Mouse (Mus musculus) forebrain, embryonic 11.5 days (tissue): ENCODE data around the gene Hoxc13. TPM values are rescaled to one million over a fixed set of nuclear protein-coding genes. Genes with fewer than 3 reads are reported as not detected.
A peak's percentile ranks its signal among the peaks of the same experiment; 100 is the strongest.

Experiments
- ATAC-seq: fragments of 200-750 bp; cut with Nextera tagmentation; replicated peaks from 2 replicates; pipeline ENCODE4 v1.8.0; 2017; ENCODE audit warnings: moderate TSS enrichment; ENCODE audit not compliant: low FRiP score
- DNase-seq: peaks from one replicate; pipeline ENCODE4 v3.0.0-alpha.2; 2017; ENCODE audit warnings: low spot score
- H3K27ac ChIP-seq: fragments of 300-500 bp; sonication (generic); 2 replicates; pipeline ENCODE4 v1.5.1; 2014; ENCODE audit warnings: low read depth, low read length
- H3K27me3 ChIP-seq: fragments of 300-500 bp; sonication (generic); 2 replicates; pipeline ENCODE4 v1.6.1; 2014; ENCODE audit warnings: mild to moderate bottlenecking, low read length, mixed read lengths; ENCODE audit not compliant: control insufficient read depth, insufficient read depth
- H3K36me3 ChIP-seq: fragments of 300-500 bp; sonication (generic); 2 replicates; pipeline ENCODE4 v1.6.1; 2014; ENCODE audit warnings: mild to moderate bottlenecking, low read length, moderate library complexity, mixed read lengths; ENCODE audit not compliant: control insufficient read depth, insufficient read depth
- H3K4me1 ChIP-seq: fragments of 300-500 bp; sonication (generic); replicated peaks from 2 replicates; pipeline ENCODE4 v1.6.1; 2014; ENCODE audit warnings: low read length, mixed read lengths; ENCODE audit not compliant: control insufficient read depth, insufficient read depth
- H3K4me2 ChIP-seq: fragments of 300-500 bp; sonication (generic); 2 replicates; pipeline ENCODE4 v1.6.1; 2014; ENCODE audit warnings: low read depth, mild to moderate bottlenecking, low read length, moderate library complexity, mixed read lengths; ENCODE audit not compliant: severe bottlenecking
- H3K4me3 ChIP-seq: fragments of 300-500 bp; sonication (generic); 2 replicates; pipeline ENCODE4 v1.5.1; 2014; ENCODE audit warnings: low read depth, low read length
- H3K9ac ChIP-seq: fragments of 300-500 bp; sonication (generic); 2 replicates; pipeline ENCODE4 v1.6.1; 2014; ENCODE audit warnings: low read length
- H3K9me3 ChIP-seq: fragments of 300-500 bp; sonication (generic); 2 replicates; pipeline ENCODE4 v1.6.1; 2016; ENCODE audit warnings: low read length, mixed read lengths; ENCODE audit not compliant: control insufficient read depth
- WGBS: fragments of 180-500 bp; shearing (Covaris S2); extraction: QIAGEN DNeasy Blood & Tissue Kit; methylation state at CpG from one replicate; pipeline ENCODE4 v1.1.7; 2014; 5-methylcytosine and 5-hydroxymethylcytosine counted together
- polyA plus RNA-seq: library from polyadenylated mRNA; unstranded; fragments of >200 nt; fragmentation: Nextera tagmentation; extraction: Ambion mirVana; gene quantifications from 2 replicates; pipeline ENCODE4 v1.2.1, GENCODE M21; 2014

Gene Hoxc13
- polyA plus RNA-seq, 1 experiment from 2014 or later, result not detected

- Histone ChIP-seq H3K9ac (no peak overlapping the region), H3K4me3 (no peak overlapping the region), H3K36me3 (no peaks in the 10 kb centered on the region), H3K27me3 (peaks cover 96% of the 10 kb centered on the region), H3K4me2 (no peak overlapping the region), H3K27ac (no peak overlapping the region), H3K9me3 (no peaks in the 10 kb centered on the region), H3K4me1 (no peaks in the 10 kb centered on the region)
- no peak for DNase-seq
- no peak for ATAC-seq
- 2% methylated on average over 26 of the region's 26 CpGs for WGBS
Measured at GRCm38 (mm10) chr15:102965003-102965891, 44.3 kb downstream of the Hoxc13 start.

- H3K9me3 ChIP-seq, result no peaks in the 10 kb centered on the region
- no peaks in the 10 kb centered on the region for H3K4me1 ChIP-seq
- no peak overlapping the region for H3K4me3 ChIP-seq
- H3K36me3 ChIP-seq, result no peaks in the 10 kb centered on the region
- 3% methylated on average over 29 of the region's 30 CpGs for WGBS
- H3K9ac ChIP-seq, result no peak overlapping the region
- peaks cover 96% of the 10 kb centered on the region for H3K27me3 ChIP-seq
- ATAC-seq (peak; percentile 71), DNase-seq (peak; percentile 90)
- H3K4me2 ChIP-seq, result no peak overlapping the region
- H3K27ac ChIP-seq, result no peak overlapping the region
Measured at GRCm38 (mm10) chr15:102965892-102966775, 45.2 kb downstream of the Hoxc13 start.

GRCm38 (mm10) chr15:102966776-102967311 lies 45.9 kb downstream of the Hoxc13 start, which contains the start of gene Hoxc10:
TSS of gene Hoxc10 (plus strand) at chr15:102966796.
- Histone ChIP-seq H3K4me2 (no peak within 1 kb of the TSS), H3K36me3 (no peaks in the 10 kb centered on the region), H3K4me3 (no peak within 1 kb of the TSS), H3K27ac (no peak within 1 kb of the TSS), H3K9me3 (no peaks in the 10 kb centered on the region), H3K4me1 (no peaks in the 10 kb centered on the region), H3K9ac (no peak within 1 kb of the TSS), H3K27me3 (peaks cover 96% of the 10 kb centered on the region)
- WGBS, result 2% methylated on average over 27 of the region's 27 CpGs
- DNase-seq, result no peak
- peak; percentile 44 for ATAC-seq

GRCm38 (mm10) chr15:102967312-102967510 lies 46.3 kb downstream of the Hoxc13 start, which contains the start of gene Hoxc5:
TSS of gene Hoxc5 (plus strand) at chr15:102967443.
- no peaks in the 10 kb centered on the region for H3K9me3 ChIP-seq
- H3K27me3 ChIP-seq, result peaks cover 98% of the 10 kb centered on the region
- H3K27ac ChIP-seq, result no peak within 1 kb of the TSS
- ATAC-seq (no peak), DNase-seq (no peak)
- WGBS, result 4% methylated on average over 12 of the region's 12 CpGs
- no peaks in the 10 kb centered on the region for H3K4me1 ChIP-seq
- no peak within 1 kb of the TSS for H3K9ac ChIP-seq
- no peaks in the 10 kb centered on the region for H3K36me3 ChIP-seq
- H3K4me3 ChIP-seq, result no peak within 1 kb of the TSS
- H3K4me2 ChIP-seq, result no peak within 1 kb of the TSS

- Histone ChIP-seq H3K36me3 (no peaks in the 10 kb centered on the region), H3K4me2 (no peak overlapping the region), H3K9me3 (no peaks in the 10 kb centered on the region), H3K9ac (no peak overlapping the region), H3K4me3 (no peak overlapping the region), H3K4me1 (no peaks in the 10 kb centered on the region), H3K27me3 (peaks cover 98% of the 10 kb centered on the region), H3K27ac (no peak overlapping the region)
- no peak for ATAC-seq
- 2% methylated on average over 34 of the region's 34 CpGs for WGBS
- DNase-seq, result no peak
Measured at GRCm38 (mm10) chr15:102967511-102968397, 46.9 kb downstream of the Hoxc13 start.

- DNase-seq (no peak), ATAC-seq (no peak)
- no peak overlapping the region for H3K4me2 ChIP-seq
- WGBS, result 29% methylated on average over 1 of the region's 1 CpGs
- H3K27ac ChIP-seq, result no peak overlapping the region
- H3K9ac ChIP-seq, result no peak overlapping the region
- H3K4me3 ChIP-seq, result no peak overlapping the region
- H3K36me3 ChIP-seq, result no peaks in the 10 kb centered on the region
- peaks cover 99% of the 10 kb centered on the region for H3K27me3 ChIP-seq
- H3K9me3 ChIP-seq, result no peaks in the 10 kb centered on the region
- no peaks in the 10 kb centered on the region for H3K4me1 ChIP-seq
Measured at GRCm38 (mm10) chr15:102969296-102969695, 48.4 kb downstream of the Hoxc13 start.

GRCm38 (mm10) chr15:102970740-102971139 lies 49.8 kb downstream of the Hoxc13 start:
- H3K4me1 ChIP-seq, result no peaks in the 10 kb centered on the region
- no peak overlapping the region for H3K4me3 ChIP-seq
- WGBS, result under 1% methylated on average over 12 of the region's 12 CpGs
- DNase-seq (no peak), ATAC-seq (no peak)
- no peak overlapping the region for H3K9ac ChIP-seq
- no peaks in the 10 kb centered on the region for H3K9me3 ChIP-seq
- no peaks in the 10 kb centered on the region for H3K36me3 ChIP-seq
- no peak overlapping the region for H3K4me2 ChIP-seq
- H3K27me3 ChIP-seq, result peaks cover 96% of the 10 kb centered on the region
- H3K27ac ChIP-seq, result no peak overlapping the region

GRCm38 (mm10) chr15:102972254-102972653 lies 51.4 kb downstream of the Hoxc13 start:
- H3K4me1 ChIP-seq, result no peaks in the 10 kb centered on the region
- 2% methylated on average over 21 of the region's 21 CpGs for WGBS
- no peak overlapping the region for H3K27ac ChIP-seq
- no peak overlapping the region for H3K4me3 ChIP-seq
- H3K27me3 ChIP-seq, result peaks cover 96% of the 10 kb centered on the region
- H3K36me3 ChIP-seq, result no peaks in the 10 kb centered on the region
- no peak overlapping the region for H3K9ac ChIP-seq
- DNase-seq (no peak), ATAC-seq (no peak)
- no peak overlapping the region for H3K4me2 ChIP-seq
- H3K9me3 ChIP-seq, result no peaks in the 10 kb centered on the region
